Mouse (Mus musculus) hindbrain, embryonic 11.5 days (tissue): ENCODE measurements around the gene Cd68. TPM values are rescaled to one million over a fixed set of nuclear protein-coding genes. Genes with fewer than 3 reads are reported as not detected.

Experiments used
- ATAC-seq: fragments of 200-750 bp; cut with Nextera tagmentation; 2 replicates; pipeline ENCODE4 v1.8.0; 2017; ENCODE audit warnings: mild to moderate bottlenecking, moderate TSS enrichment, moderate library complexity; ENCODE audit not compliant: low FRiP score
- DNase-seq: peaks from one replicate; pipeline ENCODE4 v3.0.0-alpha.2; 2015; ENCODE audit warnings: low spot score
- H3K27ac ChIP-seq: fragments of 300-500 bp; sonication (generic); 2 replicates; pipeline ENCODE4 v1.5.1; 2014; ENCODE audit warnings: mild to moderate bottlenecking, low read depth, low read length
- H3K27me3 ChIP-seq: fragments of 300-500 bp; sonication (generic); 2 replicates; pipeline ENCODE4 v1.6.1; 2014; ENCODE audit warnings: mild to moderate bottlenecking, low read length, moderate library complexity, mixed read lengths; ENCODE audit not compliant: control insufficient read depth, insufficient read depth
- H3K36me3 ChIP-seq: fragments of 300-500 bp; sonication (generic); 2 replicates; pipeline ENCODE4 v1.6.1; 2014; ENCODE audit warnings: mild to moderate bottlenecking, low read length, moderate library complexity, mixed read lengths; ENCODE audit not compliant: control insufficient read depth, insufficient read depth
- H3K4me1 ChIP-seq: fragments of 300-500 bp; sonication (generic); replicated peaks from 2 replicates; pipeline ENCODE4 v1.6.1; 2014; ENCODE audit warnings: low read length, mixed read lengths; ENCODE audit not compliant: control insufficient read depth, insufficient read depth
- H3K4me2 ChIP-seq: fragments of 300-500 bp; sonication (generic); replicated peaks from 2 replicates; pipeline ENCODE4 v1.6.1; 2014; ENCODE audit warnings: mild to moderate bottlenecking, low read depth, low read length
- H3K4me3 ChIP-seq: fragments of 300-500 bp; sonication (generic); 2 replicates; pipeline ENCODE4 v1.5.1; 2014; ENCODE audit warnings: low read depth, low read length
- H3K9ac ChIP-seq: fragments of 300-500 bp; sonication (generic); 2 replicates; pipeline ENCODE4 v1.6.1; 2014; ENCODE audit warnings: low read depth, low read length
- H3K9me3 ChIP-seq: fragments of 300-500 bp; sonication (generic); 2 replicates; pipeline ENCODE4 v1.6.1; 2016; ENCODE audit warnings: low read length; ENCODE audit not compliant: control insufficient read depth
- WGBS: fragments of 180-500 bp; shearing (Covaris S2); extraction: QIAGEN DNeasy Blood & Tissue Kit; methylation state at CpG from one replicate; pipeline ENCODE4 v1.1.7; 2014; 5-methylcytosine and 5-hydroxymethylcytosine counted together
- polyA plus RNA-seq: library from polyadenylated mRNA; unstranded; fragments of >200 nt; fragmentation: Nextera tagmentation; extraction: Ambion mirVana; gene quantifications from 2 replicates; pipeline ENCODE4 v1.2.1, GENCODE M21; 2014

Cd68 gene
- polyA plus RNA-seq, 1 experiment from 2014 or later, result 8.2 TPM

- Histone ChIP-seq H3K36me3 (peaks cover 19% of the 10 kb centered on the region), H3K9ac (no peak overlapping the region), H3K27me3 (no peaks in the 10 kb centered on the region), H3K4me3 (no peak overlapping the region), H3K27ac (0 out of 2 replicates have a peak overlapping the region, but pooled peaks have one; percentile 13), H3K9me3 (no peaks in the 10 kb centered on the region), H3K4me1 (peaks cover 4% of the 10 kb centered on the region; the same call in 1 of the 2 replicates), H3K4me2 (no peak overlapping the region)
- WGBS, result 82% methylated on average over 8 of the region's 9 CpGs
- no peak for DNase-seq
- ATAC-seq, result no peak
These were observed 444 bp downstream of the Cd68 start for GRCm38 (mm10) chr11:69665457-69665960.

- Histone ChIP-seq H3K4me3 (0 out of 2 replicates have a peak overlapping the region, but pooled peaks have one; percentile 6), H3K9me3 (no peaks in the 10 kb centered on the region), H3K9ac (no peak overlapping the region), H3K4me1 (peaks cover 4% of the 10 kb centered on the region; the same call in 1 of the 2 replicates), H3K27ac (no peak overlapping the region), H3K27me3 (no peaks in the 10 kb centered on the region), H3K36me3 (peaks cover 19% of the 10 kb centered on the region), H3K4me2 (no peak overlapping the region)
- ATAC-seq (no peak), DNase-seq (no peak)
- WGBS, result 95% methylated on average over 7 of the region's 7 CpGs
These were observed 1.1 kb downstream of the Cd68 start for GRCm38 (mm10) chr11:69664841-69665240.

- Histone ChIP-seq H3K27me3 (no peaks in the 10 kb centered on the region), H3K4me2 (no peak overlapping the region), H3K36me3 (peaks cover 15% of the 10 kb centered on the region), H3K4me3 (no peak overlapping the region), H3K4me1 (peaks cover 4% of the 10 kb centered on the region; the same call in 1 of the 2 replicates), H3K9ac (no peak overlapping the region), H3K9me3 (no peaks in the 10 kb centered on the region), H3K27ac (peak overlapping the region; percentile 79; the same call in 1 of the 2 replicates)
- DNase-seq, result no peak
- ATAC-seq, result no peak
- WGBS, result 92% methylated on average over 6 of the region's 6 CpGs
These were observed 2.2 kb downstream of the Cd68 start for GRCm38 (mm10) chr11:69663795-69664194.

GRCm38 (mm10) chr11:69662967-69663671 lies 2.8 kb downstream of the Cd68 start:
- no peaks in the 10 kb centered on the region for H3K27me3 ChIP-seq
- H3K9me3 ChIP-seq, result no peaks in the 10 kb centered on the region
- peak; percentile 28 for ATAC-seq
- H3K27ac ChIP-seq, result peak overlapping the region; percentile 79
- WGBS, result 70% methylated on average over 13 of the region's 13 CpGs
- H3K4me3 ChIP-seq, result peak overlapping the region; percentile 50; the same call in 1 of the 2 replicates
- no peak for DNase-seq
- H3K9ac ChIP-seq, result peak overlapping the region; percentile 8; the same call in 1 of the 2 replicates
- H3K4me2 ChIP-seq, result peak overlapping the region; percentile 38
- peaks cover 10% of the 10 kb centered on the region for H3K36me3 ChIP-seq
- peaks cover 4% of the 10 kb centered on the region; the same call in 1 of the 2 replicates for H3K4me1 ChIP-seq

GRCm38 (mm10) chr11:69662213-69662966 lies 3.6 kb downstream of the Cd68 start, which contains the start of gene Mpdu1:
Gene Mpdu1 (minus strand): TSS chr11:69662642.
- DNase-seq (peak; percentile 97), ATAC-seq (peak; percentile 95)
- peak within 1 kb of the TSS; percentile 38 for H3K4me2 ChIP-seq
- H3K9ac ChIP-seq, result peak within 1 kb of the TSS; percentile 67
- peaks cover 9% of the 10 kb centered on the region; the same call in 1 of the 2 replicates for H3K36me3 ChIP-seq
- peak within 1 kb of the TSS; percentile 79 for H3K27ac ChIP-seq
- H3K4me1 ChIP-seq, result peaks cover 4% of the 10 kb centered on the region; the same call in 1 of the 2 replicates
- no peaks in the 10 kb centered on the region for H3K27me3 ChIP-seq
- H3K4me3 ChIP-seq, result peak within 1 kb of the TSS; percentile 50
- under 1% methylated on average over 48 of the region's 48 CpGs for WGBS
- no peaks in the 10 kb centered on the region for H3K9me3 ChIP-seq

GRCm38 (mm10) chr11:69661221-69661881 lies 4.6 kb downstream of the Cd68 start:
- 80% methylated on average over 3 of the region's 3 CpGs for WGBS
- Histone ChIP-seq H3K27me3 (no peaks in the 10 kb centered on the region), H3K9me3 (no peaks in the 10 kb centered on the region), H3K4me2 (peak overlapping the region; percentile 38), H3K4me3 (peak overlapping the region; percentile 50), H3K9ac (peak overlapping the region; percentile 67), H3K27ac (peak overlapping the region; percentile 79; the same call in 1 of the 2 replicates), H3K36me3 (peaks cover 9% of the 10 kb centered on the region; the same call in 1 of the 2 replicates), H3K4me1 (peaks cover 4% of the 10 kb centered on the region; the same call in 1 of the 2 replicates)
- ATAC-seq (no peak), DNase-seq (no peak)

- no peak for ATAC-seq
- peaks cover 8% of the 10 kb centered on the region for H3K36me3 ChIP-seq
- 84% methylated on average over 15 of the region's 15 CpGs for WGBS
These were observed 8.5 kb downstream of the Cd68 start for GRCm38 (mm10) chr11:69657462-69657881.

More at GRCm38 (mm10) chr11:69657462-69657881, 8.5 kb downstream of the Cd68 start:
- Histone ChIP-seq H3K4me3 (no peak overlapping the region), H3K4me2 (no peak overlapping the region), H3K4me1 (no peaks in the 10 kb centered on the region; the same call in 1 of the 2 replicates), H3K27ac (no peak overlapping the region), H3K9ac (no peak overlapping the region), H3K9me3 (no peaks in the 10 kb centered on the region), H3K27me3 (no peaks in the 10 kb centered on the region)
- no peak for DNase-seq
